Comparison of ENCODE assay signal across 11 mouse cellular contexts in the genomic region with DNA sequence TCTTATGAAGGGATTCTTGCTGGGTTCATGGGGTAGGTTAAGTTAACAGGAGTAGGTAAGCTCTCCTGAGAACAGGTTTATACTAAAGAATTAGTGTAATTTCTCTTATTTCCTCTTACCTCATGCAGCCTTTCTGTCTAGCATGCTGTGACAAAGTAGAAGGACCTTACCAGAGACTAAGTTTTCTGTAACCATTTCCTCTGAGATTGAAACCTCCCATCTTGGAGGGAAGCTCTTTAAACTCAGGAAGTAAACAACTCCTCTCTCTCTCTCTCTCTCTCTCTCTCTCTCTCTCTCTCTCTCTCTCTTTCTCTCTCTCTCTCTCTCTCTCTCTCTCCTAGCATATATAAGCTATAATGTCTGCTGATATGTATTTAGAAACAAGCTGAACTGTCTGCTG.
"Had no signal": no experiment of that assay in that cellular context is flagged by ENCODE, and none has a peak within 500 bp of the region (broad histone marks: within the 10 kb centered on the region; RNA-seq: fewer than 3 reads in every experiment).

No protein-coding gene starts in this region.

- ATAC-seq: midbrain, embryonic 16.5 days had no signal

- DNase-seq: kidney, adult 8-10 months; kidney, postnatal 10 days; kidney, postnatal 36 days; layer of hippocampus, postnatal 36 days; liver, embryonic 13.5 days; lung, adult 2 months; lung, postnatal 14 days; lung, postnatal 4 days; thymus, adult 2 months; thymus, postnatal 36 days had no signal
